Mouse (Mus musculus): Measurements from ENCODE around the gene Cpox.

Cpox gene

GRCm38 (mm10) chr16:58700816-58701424, 30.8 kb downstream of the Cpox start:
- no peak for DNase-seq (ENCODE audit: low spot score in 2 of 2)

GRCm38 (mm10) chr16:58701779-58702178, 31.7 kb downstream of the Cpox start:
- DNase-seq (ENCODE audit: low spot score in 2 of 2): peak in 1 of 2 experiments; percentile 14

- no peak for DNase-seq (ENCODE audit: low spot score in 2 of 2)
Observed at GRCm38 (mm10) chr16:58702329-58702932, 32.3 kb downstream of the Cpox start.

- no peak for DNase-seq (ENCODE audit: low spot score in 2 of 2)
Observed at GRCm38 (mm10) chr16:58703382-58704124, 33.5 kb downstream of the Cpox start.

- DNase-seq (ENCODE audit: low spot score in 2 of 2): no peak
Observed at GRCm38 (mm10) chr16:58704999-58705398, 34.9 kb downstream of the Cpox start.

- no peak for DNase-seq (ENCODE audit: low spot score in 2 of 2)
Observed at GRCm38 (mm10) chr16:58707276-58707905, 37.3 kb downstream of the Cpox start.

- no peak for DNase-seq (ENCODE audit: low spot score in 2 of 2)
Observed at GRCm38 (mm10) chr16:58708601-58709475, 38.7 kb downstream of the Cpox start.

GRCm38 (mm10) chr16:58709536-58709935, 39.4 kb downstream of the Cpox start:
- DNase-seq (ENCODE audit: low spot score in 2 of 2): no peak

GRCm38 (mm10) chr16:58712221-58712620, 42.1 kb downstream of the Cpox start:
- DNase-seq (ENCODE audit: low spot score in 2 of 2): peak in 1 of 2 experiments; percentile 22

- DNase-seq (ENCODE audit: low spot score in 2 of 2): no peak
Observed at GRCm38 (mm10) chr16:58713128-58713527, 43.0 kb downstream of the Cpox start.

- DNase-seq (ENCODE audit: low spot score in 2 of 2): no peak
Observed at GRCm38 (mm10) chr16:58715018-58715417, 44.9 kb downstream of the Cpox start.

- DNase-seq (ENCODE audit: low spot score in 2 of 2): no peak
Observed at GRCm38 (mm10) chr16:58718666-58719120, 48.6 kb downstream of the Cpox start, which contains the start of gene Gpr15. Gene Gpr15, minus strand, starts transcription at chr16:58719070.

GRCm38 (mm10) chr16:58722292-58722691, 52.2 kb downstream of the Cpox start:
- DNase-seq (ENCODE audit: low spot score in 2 of 2): no peak

GRCm38 (mm10) chr16:58726680-58727476, 56.8 kb downstream of the Cpox start:
- DNase-seq (ENCODE audit: low spot score in 2 of 2): no peak

GRCm38 (mm10) chr16:58727477-58728131, 57.5 kb downstream of the Cpox start, which contains the start of gene Cldnd1:
Gene Cldnd1, plus strand, starts transcription at chr16:58727910.
- DNase-seq (ENCODE audit: low spot score in 2 of 2): peak; percentile 93 to 94

GRCm38 (mm10) chr16:58728176-58728671, 58.1 kb downstream of the Cpox start:
- DNase-seq (ENCODE audit: low spot score in 2 of 2): no peak

- DNase-seq (ENCODE audit: low spot score in 2 of 2): no peak
Observed at GRCm38 (mm10) chr16:58738205-58738604, 68.1 kb downstream of the Cpox start.

GRCm38 (mm10) chr16:58738800-58739199, 68.7 kb downstream of the Cpox start:
- no peak for DNase-seq (ENCODE audit: low spot score in 2 of 2)

GRCm38 (mm10) chr16:58740751-58741150, 70.7 kb downstream of the Cpox start:
- DNase-seq (ENCODE audit: low spot score in 2 of 2): no peak

- no peak for DNase-seq (ENCODE audit: low spot score in 2 of 2)
Observed at GRCm38 (mm10) chr16:58746715-58747114, 76.6 kb downstream of the Cpox start.

Measured in natural killer cell, adult 2 months (primary cell).